Mouse (Mus musculus) cerebellum, postnatal 14 days (tissue): ENCODE data around the gene Ghr.

Experiments
- DNase-seq, 2 experiments: peaks; one replicate each; pipeline ENCODE4 v3.0.0; 2021; ENCODE audit warnings: mixed read lengths in 2 of 2

Ghr gene

DNA sequence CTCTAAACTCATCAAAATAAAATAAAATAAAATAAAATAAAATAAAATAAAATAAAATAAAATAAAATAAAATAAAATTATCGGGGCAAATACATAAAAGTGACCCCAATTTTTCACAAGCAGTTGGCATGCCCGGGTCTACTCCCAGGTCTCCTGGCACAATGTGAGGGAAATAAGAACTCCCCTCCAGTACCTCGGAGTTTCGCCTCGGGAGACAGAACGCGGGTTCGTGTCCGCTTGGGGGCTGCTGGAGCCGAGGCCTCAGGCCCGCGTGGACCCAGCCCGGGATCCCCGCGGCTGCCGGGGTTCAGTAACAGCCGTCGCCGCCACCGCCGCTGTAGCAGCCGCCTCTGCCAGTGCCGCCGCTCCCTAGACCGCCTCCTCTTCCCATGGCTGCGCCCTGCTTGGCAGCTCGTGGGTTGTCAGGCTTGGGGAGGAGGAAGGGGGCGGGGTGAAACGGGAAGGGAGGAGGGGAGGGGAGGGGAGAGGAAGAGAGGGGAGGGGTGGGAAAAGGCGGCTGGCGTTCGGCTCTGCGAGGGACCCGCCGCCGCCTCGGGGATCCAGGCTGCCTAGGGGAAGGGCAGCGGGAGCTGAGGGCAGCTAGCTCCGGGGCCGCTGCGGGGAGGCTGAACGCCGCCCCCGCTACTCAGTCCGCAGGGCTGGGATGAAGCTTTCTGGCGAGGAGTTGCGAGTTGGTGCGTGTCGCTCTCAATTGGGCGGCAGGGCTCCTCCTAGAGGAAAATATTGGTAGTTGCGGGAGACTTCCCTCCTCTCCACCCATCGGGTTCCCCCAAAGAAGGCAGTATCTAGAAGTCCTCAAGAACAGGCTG lies at the start of gene Ghr:
Ghr (minus strand) TSS at position 686 of the 830 bp plus-strand sequence.
- DNase-seq = peak; percentile 91 to 92

DNA sequence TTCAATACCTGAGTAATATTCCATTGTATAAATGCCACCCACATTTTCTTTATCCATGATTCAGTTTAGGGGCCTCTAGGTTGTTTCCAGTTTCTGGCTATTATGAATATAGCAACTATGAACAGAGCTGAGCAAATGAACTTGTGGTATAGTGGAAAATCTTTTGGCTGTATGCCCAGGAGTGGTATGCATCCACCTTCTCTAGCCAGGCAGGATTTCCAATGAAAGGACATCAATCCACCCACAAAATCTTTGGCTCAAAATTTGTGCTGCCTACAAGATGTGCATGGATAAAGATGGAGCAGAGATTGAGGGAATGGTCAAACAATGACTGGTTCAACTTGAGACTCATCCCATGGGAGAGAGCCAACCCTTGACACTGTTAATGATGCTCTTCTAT lies 39.5 kb upstream of the Ghr start:
- no peak for DNase-seq

DNA sequence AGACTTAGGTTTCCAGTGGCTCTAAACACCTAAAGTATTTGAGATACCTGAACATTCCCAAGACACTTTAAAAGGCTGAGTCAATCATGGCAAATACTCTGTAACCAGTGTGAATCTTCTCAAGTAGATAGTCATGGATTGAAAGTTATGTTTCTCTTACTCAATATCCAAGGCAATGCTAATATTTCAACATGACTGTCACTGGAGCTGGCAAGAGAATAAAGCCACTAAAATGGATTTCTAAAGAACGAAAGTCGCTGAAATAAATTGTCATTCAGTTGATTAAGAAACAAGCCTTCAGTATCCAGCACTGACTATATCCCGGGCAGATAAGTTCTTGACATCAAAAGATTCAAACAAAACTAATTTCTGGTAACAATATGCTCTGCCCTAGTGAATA lies 37.1 kb upstream of the Ghr start:
- DNase-seq = no peak

DNA sequence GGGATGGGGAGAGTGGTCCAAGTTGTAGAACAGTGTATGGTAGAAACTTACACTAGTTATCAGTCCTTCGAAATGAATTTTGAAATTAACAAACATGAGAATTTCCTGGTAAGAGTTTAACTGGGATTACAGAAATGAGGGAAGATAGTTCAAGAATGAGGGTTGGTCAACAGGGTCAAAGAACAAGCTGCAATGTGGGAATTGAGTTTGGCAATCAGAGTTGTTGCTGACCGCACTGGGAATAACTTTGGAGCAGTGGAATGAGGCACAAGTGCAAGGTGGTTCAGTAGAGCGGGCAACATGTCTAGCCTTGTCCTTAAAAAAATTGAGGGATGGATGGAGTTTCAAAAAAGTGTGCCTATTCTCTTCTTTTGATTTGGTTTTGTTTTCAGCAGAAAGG lies 35.0 kb upstream of the Ghr start:
- DNase-seq = no peak

DNA sequence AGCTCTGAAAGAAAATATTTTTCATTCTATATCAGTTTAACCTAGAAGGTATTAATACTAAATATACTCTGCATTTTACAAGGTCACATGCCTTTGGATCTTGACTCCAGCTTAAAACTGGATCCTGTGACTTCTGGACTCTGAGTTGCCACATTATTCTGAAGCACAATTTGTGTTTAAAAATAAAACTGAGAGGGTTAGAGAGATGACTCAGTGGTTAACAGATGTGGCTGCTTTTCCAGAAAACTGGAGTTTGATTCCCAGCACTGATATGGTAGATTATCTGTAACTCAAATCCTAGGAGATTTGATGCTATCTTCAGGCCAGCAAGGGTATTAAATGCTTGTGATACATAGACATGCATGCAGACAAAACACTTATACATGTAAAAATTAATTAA lies 28.7 kb upstream of the Ghr start:
- no peak for DNase-seq

DNA sequence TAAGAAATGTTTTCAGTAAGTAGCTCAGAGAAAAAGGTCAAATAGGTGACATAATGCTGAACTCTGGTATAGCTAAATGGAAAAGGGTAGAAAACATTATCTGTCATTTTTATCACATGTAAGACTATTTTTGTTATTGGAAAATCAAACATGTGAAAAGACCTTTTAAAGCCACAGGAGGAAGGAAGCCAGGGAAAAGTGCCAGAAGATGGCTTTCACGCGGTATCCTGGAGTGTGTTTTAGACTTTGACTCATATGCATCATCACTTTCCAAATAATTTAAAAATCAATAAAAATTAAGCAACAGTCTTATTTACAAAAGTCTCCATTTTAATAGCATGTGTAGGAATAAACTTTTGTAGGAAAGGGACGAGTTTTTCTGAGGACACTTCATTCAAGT lies 24.7 kb upstream of the Ghr start:
- DNase-seq = no peak

DNA sequence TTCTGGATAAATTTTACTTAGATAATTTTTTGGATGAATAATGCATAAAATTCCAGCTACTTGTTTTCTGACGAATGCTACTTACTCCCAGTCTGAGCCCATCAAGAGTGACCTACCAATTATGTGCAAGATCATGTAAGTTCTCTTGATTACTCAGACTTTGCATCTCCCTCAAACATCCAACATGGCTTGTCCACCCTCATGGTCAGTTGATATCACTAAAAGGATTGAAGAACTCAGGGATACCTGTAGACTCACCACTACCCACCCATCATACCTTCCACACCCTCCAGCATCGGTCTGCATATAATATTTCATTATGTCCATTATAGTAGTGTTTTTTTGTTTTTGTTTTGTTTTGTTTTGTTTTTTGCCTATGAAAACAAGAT lies 18.8 kb upstream of the Ghr start:
- DNase-seq = no peak

DNA sequence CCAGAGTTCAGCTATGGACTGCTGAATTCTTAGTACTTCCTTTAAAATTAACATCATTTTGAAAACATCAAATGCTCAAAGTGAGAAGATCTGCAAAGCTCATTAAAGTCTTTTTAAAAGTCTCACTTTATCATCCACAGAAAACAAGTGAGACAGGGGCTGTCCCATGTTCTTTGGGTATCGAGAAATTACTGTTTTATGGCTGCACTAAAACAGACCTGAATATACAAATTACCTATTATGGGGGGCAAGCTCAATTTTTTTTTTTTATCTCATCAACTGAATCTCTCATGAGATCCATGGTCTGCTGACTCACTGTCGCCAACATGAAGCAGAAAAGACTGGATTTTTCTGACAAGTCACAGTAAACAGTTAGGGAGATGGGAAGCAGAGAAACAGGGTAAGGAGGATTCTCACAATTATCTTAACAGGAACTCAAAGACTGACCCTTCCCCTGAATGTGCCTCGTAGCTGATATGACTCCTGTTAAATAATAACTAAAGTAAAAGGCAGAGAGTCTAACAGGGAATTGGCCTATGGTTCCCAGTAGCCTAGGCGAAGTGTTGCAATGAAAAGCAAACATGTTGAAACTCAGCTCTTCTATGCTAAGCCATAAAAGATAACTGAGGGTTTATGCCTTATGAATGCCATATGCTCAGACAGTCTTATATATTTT lies 18.3 kb upstream of the Ghr start:
- DNase-seq = no peak

DNA sequence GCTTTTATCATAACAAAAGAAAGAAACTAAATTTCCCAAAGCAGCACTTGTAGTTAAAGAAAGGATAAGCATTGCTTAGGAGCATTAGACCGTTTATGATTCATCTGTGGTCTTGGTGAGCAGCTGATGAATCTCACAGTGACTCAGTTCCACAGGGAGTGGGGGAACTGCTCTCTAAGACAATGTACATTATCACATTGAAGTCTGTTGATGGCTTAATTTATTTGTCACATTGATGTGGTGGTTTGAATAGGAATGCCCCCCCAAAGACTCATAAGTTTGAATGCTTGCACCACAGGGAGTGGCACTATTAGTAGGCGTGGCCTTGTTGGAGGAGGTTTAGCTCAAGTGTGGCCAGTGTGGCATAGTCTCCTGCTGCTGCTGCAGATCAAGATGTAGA lies 4.6 kb upstream of the Ghr start:
- DNase-seq = no peak

DNA sequence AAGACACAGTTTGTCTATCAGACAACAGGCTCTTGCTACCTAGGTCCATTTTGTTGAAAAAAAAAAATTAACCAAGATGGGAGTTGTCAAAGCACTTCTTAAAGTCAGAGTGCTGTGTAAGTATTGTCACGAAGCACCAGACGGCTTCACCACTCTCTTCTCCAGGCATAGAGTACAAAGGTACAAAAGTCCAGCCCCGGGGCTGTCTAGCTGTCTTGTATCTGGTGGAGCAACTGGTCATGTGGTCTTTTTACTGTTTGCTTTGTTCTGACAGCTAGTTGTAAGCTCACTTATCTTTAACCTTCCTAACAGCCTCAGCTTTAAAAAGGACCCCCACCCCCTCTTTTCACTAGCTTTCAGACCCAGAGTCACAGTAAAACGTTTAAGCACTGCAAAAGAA lies 1.1 kb upstream of the Ghr start:
- no peak for DNase-seq

DNA sequence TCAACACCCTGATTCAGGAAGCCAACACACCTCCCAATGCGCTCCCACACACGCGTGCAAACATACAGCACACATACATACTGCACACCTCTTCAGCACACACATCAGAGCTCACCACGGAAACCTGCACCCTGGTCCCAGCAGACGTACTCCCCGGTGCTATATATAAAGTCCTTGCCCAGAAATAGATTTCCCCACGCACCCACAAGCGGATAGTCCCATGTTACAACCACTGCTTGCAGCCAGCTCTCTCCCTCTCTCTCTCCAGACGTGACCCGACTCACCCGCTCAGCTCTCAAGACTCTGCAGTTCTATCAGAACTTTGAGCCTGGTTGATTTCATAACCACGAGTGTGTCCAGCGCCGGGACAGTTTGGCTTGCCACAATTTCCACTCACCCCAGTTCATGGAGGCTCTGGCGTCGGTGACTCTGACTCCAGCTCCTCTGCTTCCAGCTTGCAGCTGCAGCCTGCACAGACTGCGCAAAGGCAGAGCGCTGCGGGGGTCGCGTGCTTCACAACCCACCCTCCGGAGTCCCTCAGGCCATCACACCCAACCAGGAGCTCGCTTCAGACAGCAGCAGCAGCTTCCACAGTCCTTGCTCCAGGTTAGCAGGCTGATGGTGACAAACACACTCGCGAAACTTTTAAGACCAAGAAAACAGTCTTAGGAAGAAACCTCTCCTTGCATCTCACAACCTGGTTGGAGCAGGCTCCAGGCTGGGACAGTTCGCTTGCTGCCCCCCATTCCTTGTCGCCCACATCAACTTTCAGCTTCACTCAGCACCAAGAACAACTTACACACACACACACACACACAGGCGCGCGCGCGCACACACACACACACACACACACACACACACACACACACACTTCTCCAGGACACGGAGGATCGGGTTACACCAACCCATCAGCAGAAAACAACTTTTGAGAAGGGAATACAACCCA lies 1.2 kb downstream of the Ghr start:
- DNase-seq = peak; percentile 43 to 50

DNA sequence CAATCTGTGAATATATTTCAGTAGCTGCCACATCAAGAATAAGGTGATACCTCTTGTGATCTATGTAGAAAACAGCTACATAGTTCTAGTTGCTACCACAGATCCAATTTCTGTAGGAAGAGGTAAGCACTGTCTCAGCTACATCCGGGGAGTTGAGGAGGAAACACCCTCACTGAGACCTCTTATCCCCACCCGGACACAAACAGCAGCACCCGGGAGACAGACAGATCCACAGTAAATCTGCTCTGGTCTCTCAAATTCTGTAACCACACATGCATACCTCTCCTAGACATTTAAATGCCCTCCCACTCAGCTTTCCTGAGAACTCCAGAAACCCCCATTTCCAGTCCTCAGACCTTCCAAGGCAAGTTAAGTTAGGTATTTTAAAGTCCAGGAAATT lies 2.0 kb downstream of the Ghr start:
- no peak for DNase-seq

DNA sequence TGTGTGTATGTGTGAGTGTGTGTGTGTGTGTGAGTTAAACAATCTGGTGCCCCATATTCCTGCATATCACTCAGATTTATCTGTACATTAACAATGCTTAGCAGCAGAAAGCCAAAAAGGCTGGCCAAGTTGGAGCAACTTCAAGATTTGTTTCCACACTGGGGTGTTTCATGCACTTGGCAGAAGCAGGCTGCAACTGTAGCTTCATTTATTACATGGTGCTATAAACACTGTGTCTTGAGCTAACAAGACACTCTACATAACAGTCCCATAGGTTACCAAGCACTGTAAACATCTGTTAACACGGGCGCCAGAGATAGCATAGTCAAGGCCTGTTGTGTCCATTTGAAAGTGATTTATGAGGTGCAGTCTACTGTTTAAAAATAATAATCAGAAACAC lies 3.1 kb downstream of the Ghr start:
- DNase-seq = peak in 1 of 2 experiments; percentile 21

DNA sequence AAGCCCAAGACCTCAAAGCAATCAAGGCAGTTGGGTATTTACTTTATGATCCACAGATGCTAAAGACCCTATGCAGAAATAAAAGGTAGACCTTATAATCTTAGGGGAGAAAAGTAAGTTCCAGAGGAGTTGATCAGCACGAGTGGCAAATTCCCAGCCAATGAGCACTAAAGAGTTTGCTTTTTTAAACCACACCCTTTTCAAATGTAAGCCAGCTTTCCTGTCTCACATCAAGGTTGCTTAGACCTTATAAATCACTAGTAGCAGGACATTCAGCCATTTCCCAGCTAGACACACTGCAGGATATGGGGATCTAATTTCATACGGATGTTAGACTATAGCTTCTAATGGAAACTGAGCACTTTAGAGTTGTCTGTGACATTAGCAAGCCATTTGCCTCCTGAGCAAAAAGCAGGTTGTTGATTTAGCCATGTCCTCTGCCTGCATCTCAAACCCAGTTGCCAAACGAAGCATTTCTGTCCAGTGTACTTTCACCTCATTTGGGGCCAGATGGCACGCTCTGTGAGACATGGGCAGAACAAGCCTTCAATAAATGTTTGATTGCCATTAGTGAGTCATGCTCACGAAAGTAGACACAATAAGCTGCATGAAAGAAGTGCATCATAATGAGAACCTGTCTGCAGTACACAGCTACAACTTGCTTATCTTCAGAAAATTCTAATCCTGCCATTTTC lies 4.9 kb downstream of the Ghr start:
- DNase-seq = peak; percentile 7 to 40

DNA sequence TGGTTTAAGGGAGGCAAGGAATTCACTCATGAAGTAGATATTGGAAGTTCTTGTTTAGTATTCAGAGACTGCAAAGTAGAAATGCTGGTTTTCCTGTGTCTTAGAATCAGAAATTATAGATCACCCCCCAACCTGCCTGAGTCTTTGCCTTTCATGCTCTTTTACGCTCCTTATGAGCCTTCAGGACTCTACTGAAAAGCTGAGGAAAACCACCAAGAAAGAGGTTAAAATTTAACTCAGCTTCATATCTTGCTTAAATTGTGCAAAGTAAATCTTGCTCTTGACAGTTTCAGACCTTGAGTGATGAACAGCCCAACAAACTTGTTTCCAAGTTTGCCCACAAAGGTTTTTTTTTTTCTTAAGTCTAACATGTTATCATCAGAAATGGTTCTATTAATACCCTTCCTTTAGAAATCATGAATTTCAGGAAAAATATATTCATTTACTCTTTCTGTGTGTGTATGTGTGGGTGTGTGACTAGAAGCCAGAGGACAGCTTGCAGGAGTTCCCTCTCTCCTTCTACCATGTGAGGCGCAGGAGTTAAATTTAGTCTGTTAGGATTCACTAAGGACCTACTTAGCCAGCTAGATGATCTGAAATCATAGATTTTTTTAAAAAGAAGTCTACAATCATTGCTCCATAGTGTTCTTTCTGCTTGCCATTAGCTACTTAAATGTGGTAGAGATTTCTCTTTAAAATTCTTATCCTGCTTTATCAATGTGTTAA lies 14.0 kb downstream of the Ghr start:
- no peak for DNase-seq

DNA sequence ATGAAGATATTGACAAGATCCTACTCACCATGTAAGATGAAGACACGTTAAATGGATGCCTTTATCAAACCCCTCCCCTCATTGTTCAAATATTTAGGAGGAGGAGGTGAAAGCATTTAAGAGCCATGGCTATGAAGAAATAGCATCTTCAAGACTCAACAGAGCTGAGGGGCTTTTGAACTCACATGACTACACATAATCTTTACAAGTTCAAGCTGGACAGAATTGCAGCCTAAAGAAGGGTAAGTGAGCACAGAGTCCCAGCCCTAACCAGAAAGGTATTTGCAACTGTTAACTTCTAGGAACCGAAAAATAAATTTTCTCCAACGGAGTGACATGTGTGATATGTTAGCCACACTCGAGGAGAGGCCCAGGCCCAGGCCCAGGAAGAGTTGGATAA lies 18.7 kb downstream of the Ghr start:
- DNase-seq = no peak

DNA sequence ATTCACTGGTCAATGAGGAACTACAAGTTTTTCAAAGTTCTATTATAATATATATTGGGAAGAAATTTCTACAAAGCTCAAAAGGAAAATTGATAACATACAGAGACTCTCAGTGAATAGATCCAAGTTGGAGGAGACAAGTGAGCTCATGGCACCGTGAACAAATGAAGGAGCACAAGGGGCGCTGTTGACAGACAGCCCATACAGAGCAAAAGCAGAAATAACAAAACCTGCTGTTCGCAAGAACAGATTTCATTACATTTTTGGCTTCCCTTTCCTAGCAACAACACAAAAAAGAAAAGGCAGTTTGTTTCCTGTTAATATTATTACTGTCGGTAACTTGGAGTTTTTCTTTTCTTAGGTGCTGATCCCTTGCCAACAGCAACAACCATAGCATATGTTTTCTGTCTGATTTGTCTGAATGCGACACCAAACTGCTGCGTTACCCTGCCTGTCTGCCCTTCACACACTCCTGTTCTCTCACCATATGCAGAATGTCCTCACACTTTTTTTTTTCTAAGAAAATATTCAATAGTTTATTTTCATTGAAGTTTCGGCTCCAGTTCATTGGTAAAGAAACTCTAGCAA lies 19.3 kb downstream of the Ghr start:
- DNase-seq = no peak

DNA sequence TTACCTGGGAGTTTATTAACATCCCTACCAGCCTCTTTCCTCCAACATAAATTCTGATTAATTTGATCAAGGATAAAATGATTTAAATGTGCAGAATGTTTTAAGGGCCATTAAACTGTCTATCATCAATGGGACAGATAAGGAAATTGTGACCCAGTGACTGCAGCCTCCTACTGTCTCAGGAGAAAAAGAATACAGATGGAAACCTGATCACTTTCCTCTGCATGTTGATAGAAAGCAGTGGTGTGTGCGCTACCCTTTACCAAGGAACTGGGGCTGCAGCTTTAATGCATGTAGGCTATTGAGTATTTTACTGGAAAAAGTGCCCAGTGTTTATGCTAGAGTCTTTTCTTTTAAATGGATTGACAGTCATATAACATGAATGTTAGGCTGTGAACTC lies 19.8 kb downstream of the Ghr start:
- DNase-seq = no peak

DNA sequence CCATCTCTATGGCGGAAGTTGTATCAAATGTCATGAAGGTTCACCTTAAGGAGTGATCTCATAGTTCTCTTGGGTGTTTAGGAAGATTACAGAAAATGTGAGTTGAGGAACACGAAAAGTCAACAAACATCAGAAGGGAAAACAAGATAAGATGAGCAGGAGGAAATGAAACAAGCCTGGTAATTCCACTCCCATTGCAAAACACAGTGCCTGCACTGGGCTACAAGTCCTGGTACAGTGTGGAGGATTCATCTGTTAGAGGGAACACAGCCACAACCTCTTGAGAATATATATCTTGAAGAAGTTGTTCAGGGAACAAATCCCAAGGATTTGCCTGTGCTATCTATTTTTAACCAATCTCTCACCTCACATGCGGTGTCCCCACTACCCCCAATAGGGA lies 24.8 kb downstream of the Ghr start:
- DNase-seq = no peak

DNA sequence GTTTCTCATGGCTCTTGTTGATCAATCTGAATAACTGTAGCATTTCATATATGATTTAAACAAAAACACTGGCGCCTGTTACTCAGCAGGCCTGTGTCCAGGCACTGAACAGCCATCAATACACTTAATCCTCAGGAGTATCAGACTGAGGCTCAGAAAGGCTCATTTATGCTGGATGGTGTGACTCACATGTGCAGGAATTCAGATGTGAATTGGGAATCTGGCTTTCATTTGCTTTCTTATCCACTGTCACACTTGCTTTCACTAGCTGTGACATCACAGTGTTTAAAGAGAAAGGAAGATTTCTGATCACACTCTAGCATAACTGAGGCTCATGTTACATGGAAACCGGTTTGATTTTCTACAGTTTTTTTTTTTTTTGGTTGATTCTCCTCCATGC lies 39.0 kb downstream of the Ghr start:
- DNase-seq = no peak

DNA sequence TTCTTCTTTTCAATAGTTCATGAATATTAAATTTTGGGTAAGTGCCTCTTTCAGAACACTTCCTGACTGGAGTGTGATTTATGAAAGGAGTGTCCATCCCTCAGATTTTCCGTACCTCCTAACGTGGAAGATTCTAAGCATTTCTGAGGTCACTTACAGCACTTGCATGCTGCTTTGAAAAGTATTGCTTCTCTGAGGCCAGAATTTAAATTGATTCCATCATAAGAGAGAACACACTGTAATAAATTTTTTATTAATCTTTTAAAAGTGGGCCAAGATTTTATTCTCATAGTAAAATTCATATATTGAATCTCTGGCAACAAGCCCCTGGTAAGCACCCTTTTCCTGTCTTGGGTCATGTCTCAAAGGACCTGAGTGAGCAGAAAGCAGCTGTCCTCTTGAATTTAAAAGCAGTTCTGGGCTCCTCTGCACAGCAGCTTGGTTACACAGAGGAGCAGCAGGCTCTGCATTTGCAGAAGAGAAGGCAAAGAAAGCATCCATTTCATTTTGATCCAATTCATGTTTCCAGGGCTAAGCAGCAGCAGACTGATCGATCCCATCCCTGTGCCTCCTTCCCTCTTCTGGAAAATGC lies 46.9 kb downstream of the Ghr start:
- no peak for DNase-seq
